Mouse (Mus musculus) cerebellum, adult 8-10 months (tissue): Measurements from ENCODE around the gene Necap1.

ENCODE experiments used
- DNase-seq: peaks from one replicate; pipeline ENCODE4 v3.0.0; 2022

Gene Necap1

DNA sequence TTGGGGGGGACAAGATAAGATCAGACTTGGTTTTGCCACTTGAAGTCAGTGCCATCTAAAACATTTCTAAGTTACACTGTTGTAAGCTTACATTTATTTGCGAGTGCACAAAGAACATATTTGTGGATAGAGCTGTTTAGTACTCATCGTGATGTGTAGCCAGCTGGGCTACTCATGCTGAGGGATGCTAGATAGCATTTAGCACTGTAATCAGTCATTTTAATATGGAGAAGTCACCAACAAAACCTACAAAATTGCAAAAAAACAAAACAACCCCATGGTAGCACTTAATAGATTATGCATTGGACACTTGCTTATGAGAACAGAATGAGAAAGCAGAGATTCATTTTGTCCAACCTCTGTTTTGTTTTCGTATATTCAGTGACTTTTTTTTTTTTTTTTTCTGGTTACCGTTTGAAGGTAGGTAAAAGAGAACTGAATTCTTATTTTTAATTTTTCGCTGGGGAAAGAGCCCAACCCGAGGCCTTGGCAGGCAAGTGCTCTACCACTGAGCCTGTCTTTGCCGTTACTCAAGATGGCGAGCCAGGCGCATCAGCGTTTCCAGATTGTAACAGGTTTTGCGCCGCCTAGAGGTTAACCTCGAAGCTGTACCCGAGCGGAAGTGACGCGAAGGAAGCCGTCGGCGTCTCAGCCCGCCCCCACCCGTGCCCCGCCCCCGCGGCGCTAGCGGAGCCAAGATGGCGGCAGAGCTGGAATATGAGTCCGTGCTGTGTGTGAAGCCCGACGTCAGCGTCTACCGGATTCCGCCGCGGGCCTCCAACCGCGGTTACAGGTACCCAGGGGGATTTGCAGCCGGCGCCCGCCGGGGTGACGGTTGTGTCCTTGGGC lies at the start of gene Necap1:
Necap1 (plus strand) TSS at position 604 of the 849 bp plus-strand sequence.
- peak; percentile 98 for DNase-seq

DNA sequence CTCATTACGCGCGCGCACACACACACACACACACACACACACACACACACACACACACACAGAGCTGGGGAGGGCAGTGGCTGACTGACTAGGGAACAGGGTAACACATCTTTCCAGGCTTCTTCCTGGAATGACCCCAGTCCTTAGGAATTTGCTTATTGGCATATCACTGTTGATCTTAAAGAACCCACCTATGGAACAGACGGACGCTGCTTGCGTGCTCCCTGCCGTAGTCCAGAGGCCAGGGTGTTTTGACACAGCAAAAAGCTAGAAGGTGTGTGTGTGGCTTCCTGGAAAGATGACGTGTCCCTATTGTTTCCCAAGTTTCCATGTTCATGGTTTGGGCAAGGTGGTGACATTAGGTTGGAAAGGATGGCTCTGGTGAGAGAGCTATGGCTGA lies 49.1 kb upstream of the Necap1 start:
- DNase-seq: no peak

DNA sequence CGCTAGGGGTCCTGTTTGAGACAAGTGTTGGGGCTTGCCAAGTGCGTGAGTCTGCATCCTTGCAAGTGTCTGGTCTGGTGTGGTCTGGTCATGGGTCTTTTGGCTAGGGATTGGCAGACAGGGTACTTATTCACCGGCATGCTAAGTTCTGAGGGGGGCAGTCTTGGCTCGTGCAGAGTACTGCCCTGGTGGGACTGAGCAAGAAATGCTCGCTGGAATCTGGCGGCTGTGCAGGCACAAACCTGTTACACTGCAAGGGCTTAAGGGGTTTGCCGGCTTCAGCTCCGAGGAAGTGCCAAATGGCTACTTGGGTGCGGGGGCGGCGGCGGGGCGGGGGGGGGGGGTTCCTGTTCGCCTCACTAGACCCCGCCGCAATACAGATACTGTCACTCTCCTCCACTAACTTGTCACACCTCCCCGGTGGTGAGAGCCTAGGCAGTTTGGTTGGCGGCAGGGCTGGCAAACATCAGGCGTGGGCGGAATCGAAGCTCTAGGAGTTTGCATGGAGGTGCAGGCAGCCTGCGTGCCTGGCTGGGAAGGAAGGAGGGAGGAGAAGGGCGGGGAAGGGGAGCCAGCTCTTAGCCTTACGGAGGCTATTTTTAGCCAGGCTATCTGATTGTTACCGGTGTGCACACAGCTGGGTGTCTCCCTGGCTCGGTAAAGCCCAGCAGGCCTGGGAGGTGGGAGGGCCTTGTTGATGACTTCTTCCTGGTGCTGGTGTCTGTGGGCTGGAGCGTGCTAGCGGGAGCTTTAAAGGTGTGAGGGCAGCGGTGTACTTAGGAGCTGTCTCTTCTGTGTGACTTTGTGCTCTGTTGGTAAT lies 48.1 kb upstream of the Necap1 start:
- peak; percentile 68 for DNase-seq

DNA sequence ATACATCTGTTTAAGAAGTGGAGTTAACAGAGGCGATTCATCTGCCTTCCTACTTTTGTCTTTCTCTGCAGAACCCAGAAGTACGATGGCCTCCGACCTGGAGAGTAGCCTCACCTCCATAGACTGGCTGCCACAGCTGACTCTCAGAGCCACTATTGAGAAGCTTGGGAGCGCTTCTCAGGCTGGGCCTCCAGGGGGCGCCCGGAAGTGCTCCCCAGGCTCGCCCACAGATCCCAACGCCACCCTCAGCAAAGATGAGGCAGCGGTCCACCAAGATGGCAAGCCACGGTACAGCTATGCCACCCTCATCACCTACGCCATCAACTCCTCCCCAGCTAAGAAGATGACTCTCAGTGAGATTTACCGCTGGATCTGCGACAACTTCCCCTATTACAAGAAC lies 46.2 kb upstream of the Necap1 start:
- DNase-seq: no peak

DNA sequence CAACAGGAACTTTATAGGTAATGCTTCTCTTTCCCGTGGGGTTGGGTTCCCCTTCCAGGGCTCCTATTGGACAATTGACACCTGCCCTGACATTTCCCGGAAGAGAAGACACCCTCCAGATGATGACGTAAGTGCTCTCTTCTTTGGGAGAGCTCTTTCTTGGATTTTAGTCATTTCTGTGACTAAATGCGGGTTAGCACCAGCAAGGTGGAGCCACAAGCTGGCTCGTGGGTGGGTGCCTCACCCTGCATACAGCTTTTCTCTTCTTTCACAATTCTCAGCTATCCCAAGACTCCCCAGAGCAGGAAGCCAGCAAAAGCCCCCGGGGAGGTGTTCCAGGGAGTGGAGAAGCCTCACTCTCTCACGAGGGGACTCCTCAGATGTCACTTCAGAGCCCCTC lies 41.4 kb upstream of the Necap1 start:
- no peak for DNase-seq

DNA sequence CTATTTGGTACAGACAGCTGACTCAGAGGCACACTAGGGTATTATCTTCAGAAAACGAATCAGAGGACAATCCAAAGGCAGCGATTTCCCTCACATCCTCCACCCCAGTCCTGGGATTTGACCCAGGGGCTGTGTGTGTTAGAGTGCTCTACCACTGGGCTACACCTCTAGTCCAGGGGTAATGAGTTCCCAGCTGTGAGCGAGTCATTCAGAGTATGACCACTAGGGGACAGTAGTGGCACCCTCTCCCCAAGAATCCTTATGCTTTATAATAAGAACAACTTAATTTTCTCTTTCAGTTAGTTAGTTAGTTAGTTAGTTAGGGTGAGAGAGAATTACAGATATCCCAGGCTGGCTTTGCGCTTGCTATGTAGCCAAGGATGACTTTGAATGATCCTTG lies 39.9 kb upstream of the Necap1 start:
- DNase-seq: peak; percentile 34

DNA sequence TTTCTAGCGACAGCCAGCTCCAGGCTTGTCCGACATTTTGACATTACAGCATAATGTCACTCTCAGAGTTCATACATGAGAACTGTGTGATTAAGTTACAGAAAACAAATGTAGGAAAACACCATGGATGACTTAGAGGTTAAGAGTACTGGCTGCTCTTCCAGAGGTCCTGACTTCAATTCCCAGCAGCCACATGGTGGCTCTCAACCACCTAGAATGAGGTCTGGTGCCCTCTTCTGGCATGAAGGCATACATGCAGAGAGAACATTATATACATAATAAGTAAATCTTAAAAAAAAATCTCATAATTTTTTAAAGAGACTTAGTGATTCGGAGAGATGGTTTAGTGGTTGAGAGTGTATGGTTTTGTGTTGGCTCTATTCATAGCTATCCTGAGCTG lies 37.3 kb upstream of the Necap1 start:
- DNase-seq: no peak

DNA sequence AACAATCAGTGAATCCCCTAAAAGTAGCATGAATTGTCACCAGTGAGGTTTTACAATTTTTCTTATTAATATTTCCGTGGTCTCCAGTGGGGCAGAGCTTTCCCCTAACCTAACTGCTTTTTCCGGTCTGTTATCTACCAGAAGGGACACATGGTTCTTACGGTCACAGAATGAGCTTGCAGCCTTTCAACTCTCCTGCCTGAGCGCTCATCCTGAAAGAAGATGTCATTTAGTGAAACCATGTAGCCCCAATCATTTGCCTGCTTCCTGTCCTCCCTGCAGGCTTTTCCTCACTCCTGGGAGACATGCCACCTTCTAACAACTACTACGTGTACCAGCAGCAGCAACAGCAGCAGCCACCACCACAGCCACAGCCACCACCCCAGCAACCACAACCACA lies 36.7 kb upstream of the Necap1 start:
- no peak for DNase-seq

DNA sequence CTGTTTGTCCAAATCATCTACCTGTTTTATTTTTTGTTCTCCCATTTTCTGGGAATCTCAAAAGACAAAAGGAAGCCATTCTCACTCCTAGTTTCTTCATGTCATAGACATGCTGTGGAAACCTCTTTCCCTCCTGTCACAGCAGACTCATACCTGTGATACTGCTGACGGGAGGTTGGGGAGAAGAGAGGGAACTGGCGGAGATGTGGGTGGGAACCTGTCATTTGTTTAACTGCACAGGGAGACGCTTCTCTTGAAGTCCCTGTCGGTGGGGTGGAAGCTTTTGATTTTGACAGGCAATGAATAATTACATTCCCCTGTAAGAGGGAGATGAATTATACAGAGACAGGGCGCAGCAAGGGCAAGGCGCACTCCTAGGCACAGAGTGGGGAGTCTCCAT lies 30.5 kb upstream of the Necap1 start:
- no peak for DNase-seq

DNA sequence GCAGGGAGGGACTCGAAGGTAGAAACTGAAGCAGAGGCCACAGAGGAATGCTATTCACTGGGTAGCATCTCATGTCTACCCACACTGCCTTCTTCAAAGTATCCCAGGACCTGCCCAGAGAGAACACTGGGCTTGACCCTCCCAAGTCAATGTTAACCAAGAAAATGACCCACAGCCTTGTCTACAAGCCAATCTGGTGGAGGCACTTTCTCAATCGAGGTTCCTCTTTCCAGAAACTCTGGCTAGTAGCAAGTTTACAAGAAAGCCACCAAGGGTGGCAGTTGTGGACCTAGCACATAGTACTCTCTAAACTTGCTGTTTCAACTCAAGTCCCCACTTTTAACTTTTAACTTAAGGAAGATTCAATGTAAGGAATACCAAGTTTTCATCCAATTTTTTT lies 21.6 kb upstream of the Necap1 start:
- DNase-seq: no peak

DNA sequence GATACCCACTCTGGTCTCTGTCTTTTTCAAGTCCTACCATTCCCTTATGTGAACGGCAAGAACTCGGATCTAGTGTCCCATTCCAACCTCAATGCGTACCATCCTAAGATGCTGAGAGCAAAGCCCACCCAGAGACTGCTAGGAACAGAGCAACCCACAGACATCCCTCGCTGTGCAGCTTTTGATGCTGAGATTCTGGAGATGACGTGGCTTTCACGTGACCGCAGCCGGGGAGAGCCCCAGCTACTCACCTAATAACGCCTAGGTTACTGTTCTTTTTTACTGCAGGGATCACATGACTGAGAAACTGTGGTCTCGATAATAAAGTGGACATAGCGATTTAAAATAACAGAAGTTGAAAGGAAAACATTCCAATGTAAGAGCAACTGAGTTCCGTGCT lies 19.7 kb upstream of the Necap1 start:
- DNase-seq: no peak

DNA sequence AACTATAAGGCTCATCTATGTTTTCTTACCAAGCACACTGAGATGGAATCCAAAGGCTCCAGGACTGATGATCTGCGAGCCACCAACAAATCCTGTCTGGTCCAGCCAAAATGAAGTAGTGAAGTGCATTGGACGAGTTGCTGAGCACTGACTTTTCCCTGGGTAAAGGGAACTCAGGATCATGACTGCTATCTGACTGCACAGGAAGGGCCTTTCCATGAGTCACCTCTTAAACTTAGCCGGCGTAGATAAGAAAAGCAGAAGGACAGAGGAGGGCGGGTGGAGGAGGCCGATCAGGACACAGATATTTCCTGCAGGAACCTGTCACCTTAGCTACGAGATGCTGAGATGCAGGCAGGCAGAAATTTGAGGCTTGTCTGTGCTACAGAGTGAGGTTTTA lies 18.3 kb upstream of the Necap1 start, which contains the start of gene C3ar1:
C3ar1 (minus strand) TSS at position 207 of the 400 bp plus-strand sequence.
- DNase-seq: no peak

DNA sequence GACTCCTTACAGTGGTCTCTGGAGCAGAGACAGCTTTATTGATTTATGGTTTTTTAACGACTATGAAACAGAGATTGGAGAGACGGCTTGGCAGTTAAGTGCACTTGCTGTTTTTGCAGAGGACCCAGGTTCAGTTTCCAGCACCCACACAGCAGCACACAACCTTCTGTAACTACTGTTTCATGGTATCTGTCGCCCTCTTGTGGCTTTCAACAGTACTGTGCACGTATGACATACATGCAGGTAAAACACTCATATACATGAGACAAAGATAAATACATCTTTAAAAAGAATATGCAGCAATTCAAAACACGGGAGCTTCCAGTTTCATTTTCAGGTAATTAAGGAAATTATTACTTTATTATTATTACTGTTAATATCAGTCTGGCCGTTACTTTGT lies 11.8 kb upstream of the Necap1 start:
- DNase-seq: no peak

DNA sequence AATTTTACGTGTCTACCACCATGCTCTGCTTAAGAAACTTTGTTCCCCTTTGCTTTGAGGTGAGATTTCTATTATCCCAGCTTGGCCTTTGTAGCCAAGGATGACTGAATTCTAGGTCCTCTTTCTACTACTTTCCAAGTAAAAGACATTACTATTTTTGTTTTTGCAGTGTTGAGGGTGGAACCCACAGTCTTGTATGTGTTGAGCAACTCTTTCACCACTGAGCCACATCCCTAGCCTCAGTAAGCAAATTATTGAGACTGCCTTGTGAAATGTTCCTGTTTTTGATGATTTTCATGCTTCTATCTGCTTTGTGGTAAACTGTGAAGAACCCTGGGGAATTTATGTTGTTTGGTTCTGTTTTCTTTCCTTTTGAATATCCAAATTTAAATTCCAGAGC lies 11.4 kb upstream of the Necap1 start:
- no peak for DNase-seq

DNA sequence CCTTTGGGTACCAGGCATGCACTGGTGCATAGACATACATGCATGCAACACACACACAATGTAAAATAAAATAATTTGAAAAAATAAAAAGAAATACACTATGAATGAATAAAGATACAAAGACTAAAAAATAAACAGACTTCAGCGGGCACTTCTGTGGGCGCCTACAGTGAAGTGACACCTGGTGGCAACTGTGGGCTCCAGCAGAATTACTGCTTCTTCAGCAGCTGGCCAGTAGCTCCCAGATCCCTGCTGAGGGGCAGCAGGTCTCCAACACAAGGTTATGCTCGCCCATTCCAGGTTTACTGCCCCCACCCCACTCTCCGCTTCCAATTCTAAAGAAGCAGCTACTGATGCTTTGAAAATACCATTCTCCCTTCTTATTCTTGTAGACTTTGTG lies 6.4 kb upstream of the Necap1 start:
- DNase-seq: no peak

DNA sequence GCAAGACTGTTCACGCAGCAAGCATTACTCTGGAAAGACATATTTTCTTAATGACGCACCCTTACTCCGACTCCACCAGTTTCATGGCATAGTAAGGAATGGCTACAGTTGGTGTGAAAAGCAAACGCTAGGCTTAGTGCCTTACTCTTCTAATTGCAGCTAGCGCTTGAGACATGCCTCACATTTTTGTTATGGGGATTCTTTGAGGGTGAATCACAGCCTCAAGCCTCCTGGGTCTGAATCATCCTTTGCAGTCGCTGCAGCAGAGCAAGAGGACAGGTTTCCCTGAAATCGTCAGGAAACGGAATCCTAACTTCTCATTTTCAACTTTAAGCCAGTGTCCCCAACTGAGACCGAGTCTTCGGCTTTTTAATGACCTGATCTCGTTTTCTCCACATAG lies 4.4 kb upstream of the Necap1 start:
- no peak for DNase-seq

DNA sequence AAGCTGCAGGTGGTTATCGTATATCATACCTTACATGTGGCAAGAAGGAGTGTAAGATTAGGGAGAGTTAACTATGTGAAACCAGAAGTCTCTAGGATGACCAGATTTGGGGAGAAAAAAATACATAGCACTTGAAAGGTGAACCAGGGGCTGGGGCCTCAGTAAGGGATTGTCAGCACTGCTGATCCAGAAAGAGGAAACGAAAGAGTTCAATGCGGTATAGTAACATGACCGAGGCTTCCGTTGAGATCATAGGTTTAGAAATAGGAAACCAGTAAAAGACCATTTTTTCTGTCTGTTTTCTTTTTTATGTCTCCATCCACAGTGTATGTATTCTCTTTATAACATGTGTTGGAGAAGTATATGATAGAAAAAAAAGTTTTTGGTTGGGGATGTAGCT lies 1.5 kb upstream of the Necap1 start:
- no peak for DNase-seq

DNA sequence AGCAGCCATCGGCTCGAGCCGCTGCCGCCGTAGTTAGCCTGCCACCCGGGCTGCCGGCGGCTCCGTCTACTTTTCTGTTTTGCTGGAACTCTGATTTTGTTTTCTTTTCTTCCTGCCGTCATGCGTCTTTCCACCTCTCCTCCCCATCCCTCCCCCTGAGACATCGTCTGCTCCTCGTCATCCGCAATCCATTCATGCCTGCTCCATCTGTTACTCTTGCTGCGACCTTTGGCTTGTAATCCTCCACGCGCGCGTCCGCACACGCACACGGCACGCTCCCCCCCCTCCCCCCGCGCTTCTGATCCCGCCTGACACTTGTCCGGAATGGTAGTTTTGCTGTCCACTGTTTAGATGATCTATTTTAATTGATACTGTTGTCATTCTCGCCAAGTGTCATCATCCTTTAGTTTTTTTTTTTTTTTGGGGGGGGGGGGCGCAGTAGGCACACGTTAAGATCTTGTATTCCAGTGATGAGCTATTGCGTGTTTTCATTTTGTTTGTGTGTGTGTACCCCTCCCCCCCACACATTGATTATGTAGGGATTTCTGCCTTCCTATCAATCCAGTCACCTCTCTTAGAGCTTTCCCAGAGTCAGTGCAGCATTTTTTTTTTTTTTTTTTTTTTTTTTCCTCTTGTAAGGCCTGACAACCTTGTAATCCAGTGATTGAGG lies 581 bp downstream of the Necap1 start:
- no peak for DNase-seq

DNA sequence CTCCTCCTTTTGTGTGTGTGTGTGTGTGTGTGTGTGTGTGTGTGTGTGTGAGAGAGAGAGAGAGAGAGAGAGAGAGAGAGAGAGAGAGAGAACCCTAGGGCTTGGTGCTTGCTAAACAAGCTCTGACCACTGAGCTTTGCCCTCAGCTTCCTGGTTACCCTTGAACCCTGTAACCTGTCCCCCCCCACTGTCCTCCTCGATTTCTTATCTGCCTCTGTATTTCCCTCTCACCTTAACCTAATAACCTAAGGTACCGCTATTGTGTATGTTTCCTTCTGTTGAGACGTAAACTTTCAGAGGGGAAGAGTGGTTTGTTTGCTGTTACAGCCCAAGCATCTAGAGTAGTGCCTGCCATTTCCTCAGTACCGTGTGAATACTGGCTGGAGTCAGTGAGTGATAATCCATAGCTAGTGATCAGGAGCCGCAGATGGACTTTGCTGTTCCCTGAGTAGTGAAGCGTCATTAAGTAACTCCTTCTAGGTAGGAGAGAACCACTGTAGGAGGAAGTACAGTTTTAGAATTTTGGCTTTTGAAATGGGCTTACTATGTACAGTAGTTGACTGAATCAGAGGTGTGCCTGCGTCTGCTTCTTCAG lies 5.0 kb downstream of the Necap1 start:
- no peak for DNase-seq

DNA sequence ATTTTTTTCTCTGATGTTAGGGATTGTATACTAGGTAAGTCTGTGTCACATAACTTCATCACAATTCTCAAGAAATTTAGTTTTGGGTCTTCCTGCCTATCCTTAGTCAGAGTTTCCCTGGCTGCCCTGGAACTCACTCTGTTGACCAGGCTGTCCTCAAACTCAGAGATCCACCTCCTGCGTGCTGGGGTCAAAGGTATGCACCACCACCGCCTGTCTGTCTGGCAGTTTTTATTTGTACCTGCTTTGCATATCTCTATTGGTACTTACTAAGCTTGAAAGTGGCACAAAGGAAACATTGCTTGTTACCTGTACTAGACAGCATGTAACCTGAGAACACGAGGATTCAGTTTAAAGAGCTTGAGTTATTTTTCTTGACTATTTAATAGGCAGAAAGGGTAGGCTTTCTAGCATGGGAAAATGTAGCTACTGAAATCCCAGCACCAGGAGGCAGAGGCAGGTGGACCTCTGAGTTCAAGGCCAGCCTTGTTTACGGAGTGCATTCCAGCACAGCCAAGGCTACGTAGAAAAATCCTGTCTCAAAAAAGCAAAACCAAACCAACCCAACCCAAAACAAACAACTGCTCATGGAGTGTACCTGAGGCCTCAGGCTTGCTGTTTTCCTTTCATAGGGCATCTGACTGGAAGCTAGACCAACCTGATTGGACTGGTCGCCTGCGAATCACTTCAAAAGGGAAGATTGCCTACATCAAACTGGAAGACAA lies 5.7 kb downstream of the Necap1 start:
- DNase-seq: no peak

DNA sequence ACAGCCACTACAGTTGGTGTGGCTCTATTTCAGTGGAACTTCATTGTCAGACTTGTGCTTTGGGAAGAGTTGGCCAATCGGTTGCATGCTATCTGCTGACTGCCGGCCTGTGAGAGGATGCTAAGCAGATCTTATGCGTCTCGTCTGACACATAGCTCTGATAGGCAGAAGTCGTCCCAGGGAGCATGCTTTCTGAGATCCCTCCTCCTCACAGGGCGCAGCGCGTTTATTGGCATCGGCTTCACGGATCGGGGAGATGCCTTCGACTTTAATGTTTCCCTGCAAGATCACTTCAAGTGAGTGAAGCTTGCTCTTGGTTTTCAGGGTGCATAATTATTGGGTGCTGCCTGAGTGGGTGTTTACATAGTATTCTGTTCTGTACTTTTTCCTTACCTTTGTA lies 7.0 kb downstream of the Necap1 start:
- no peak for DNase-seq

DNA sequence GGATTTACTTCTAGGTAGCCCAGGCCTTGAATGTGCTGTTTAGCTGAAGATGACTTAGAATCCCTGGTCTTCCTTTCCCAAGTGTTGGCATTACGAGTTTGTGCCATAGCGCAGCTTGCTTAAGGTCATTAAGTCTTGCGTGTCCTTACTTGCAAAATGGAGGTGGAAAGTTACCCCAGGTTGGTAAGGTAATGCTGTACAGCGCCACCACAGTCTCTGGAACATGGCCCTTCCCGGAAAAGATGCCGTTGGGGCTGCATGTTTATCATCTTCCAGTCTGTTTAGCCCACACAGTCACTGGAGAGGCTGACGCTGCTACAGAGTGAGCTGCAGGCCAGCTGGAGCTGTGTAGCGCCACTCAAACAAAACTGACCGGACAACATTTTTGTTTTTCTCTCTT lies 9.3 kb downstream of the Necap1 start:
- DNase-seq: no peak

DNA sequence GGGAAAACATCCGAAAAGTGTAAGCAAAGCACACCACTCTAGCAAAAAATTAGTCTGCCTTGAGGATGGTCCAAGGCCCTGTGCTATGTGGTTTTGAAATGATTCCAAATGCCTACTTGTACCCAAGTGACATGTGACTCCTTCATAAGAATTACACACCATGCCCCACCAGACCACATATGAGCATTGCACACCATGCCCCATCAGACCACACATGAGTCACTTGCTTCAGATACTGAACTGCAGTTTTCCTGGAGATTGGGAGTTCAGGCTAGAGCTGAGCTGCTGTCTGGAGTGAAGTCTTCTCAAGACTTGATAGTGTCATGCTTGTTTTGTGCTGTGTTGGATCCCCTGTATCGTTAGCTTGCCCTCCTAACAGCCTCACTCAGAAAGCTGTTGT lies 15.3 kb downstream of the Necap1 start:
- no peak for DNase-seq
